Mouse (Mus musculus) retina, adult 2 months (tissue): ENCODE data around the gene AC161166.1.
"Not testable (repeated sequence)": the region's sequence is repeated elsewhere in the genome, so short reads cannot be mapped to it uniquely, and the experiment has no call there.

Experiments
- DNase-seq: peaks from one replicate; pipeline ENCODE4 v3.0.0-alpha.2; 2012; ENCODE audit warnings: low read depth, low spot score

AC161166.1 gene

GRCm38 (mm10) chr7:24485481-24485880 is 26.8 kb downstream of the AC161166.1 start:
- DNase-seq, result no peak

DNA sequence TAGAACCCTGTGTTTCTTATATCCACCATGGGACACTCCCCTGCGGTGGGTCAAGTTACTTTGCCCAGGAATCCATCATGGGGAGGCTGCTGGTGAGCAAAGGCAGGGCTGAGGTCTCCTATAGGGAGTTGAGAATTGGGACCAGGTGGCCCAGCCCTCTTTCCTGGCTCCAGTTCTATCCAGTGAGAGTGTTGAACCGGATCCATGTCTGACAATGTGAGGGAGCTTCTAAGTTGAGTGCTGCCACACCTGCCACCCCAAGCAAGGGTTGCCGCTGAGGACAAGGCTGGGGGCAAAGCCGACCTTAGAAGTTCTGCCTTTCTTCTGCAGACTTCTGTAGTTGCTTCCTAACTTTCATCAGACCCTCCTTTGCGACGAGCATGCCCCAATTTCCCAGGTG is 29.0 kb downstream of the AC161166.1 start:
- DNase-seq, result not testable (repeated sequence)

GRCm38 (mm10) chr7:24482208-24483020 is 29.8 kb downstream of the AC161166.1 start:
- no peak for DNase-seq

DNA sequence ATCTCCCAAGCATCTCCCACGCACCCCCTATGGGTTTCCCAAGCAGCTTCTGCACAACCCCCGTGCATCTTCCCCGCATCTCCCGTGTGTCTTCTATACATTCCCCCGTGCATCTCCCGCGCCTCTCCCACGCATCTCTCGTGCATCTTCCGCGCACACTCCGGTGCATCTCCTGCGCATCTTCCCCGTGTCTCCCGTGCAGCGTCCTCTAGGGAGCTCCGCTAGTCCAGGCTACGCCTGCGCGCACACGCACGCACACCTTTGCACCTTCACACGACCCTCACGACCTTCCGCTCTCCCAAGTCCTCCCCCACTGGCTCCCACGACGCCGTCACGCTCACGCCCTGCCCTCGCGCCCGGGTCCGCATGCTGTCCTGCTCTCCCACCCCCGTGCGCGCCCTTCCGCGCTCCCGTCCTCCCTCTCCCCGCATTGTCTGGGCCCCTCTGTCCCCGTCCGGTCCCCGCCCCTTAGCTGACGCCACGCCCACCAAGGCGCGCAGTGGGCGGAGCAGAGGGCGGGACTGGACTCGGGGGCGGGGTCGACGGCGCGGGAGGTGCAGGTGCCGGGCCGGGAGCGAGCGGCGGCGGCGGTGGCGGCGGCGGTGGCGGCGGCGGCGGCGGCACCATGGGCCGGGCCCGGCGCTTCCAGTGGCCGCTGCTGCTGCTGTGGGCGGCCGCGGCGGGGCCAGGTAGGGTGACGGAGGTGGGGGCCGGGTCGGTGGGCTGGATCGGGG is 30.6 kb downstream of the AC161166.1 start, which contains the start of gene Cadm4:
Cadm4 (plus strand) TSS at position 550 of the 734 bp plus-strand sequence.
- DNase-seq, result no peak

GRCm38 (mm10) chr7:24480986-24481473 is 31.2 kb downstream of the AC161166.1 start:
- DNase-seq, result no peak

GRCm38 (mm10) chr7:24480121-24480941 is 31.9 kb downstream of the AC161166.1 start:
- peak; percentile 68 for DNase-seq

DNA sequence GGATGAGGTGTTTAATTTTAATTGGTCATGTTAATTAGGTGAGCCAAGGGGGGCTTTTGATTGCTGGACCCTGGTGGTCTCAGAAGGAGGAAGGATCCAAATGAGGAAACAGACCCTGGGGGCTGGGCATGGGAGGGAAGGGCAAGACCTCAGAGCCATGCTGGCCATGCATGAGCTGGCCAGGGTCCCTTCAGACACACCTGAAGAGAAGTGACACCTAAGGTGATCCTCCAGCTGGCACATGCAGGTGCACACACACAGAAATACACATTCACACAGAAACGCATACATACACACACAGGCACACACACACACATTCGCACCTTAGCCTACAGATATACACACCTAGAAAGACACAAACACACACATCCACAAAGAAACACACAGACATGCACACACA is 32.6 kb downstream of the AC161166.1 start:
- DNase-seq, result no peak

GRCm38 (mm10) chr7:24478911-24479310 is 33.3 kb downstream of the AC161166.1 start:
- no peak for DNase-seq

DNA sequence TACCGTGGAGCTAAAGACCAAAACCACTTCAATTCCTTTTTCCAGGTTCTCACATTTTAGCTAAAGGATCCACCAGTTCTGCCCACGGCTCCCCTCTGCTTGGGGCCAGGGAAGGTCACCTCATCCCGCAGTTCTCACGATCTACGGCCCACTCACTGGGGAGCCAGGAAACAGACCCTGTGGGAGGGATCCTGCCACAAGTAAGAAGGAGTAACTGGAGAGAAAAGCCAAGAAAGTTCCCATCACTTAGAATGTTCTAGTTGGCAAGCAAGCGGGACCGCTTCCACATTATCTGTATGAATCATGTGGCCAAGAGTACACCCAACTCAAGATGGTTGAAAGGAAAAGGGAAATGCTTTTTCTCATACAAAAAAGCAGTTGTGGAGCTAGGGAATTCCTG is 35.4 kb downstream of the AC161166.1 start:
- no peak for DNase-seq

GRCm38 (mm10) chr7:24476338-24476737 is 35.9 kb downstream of the AC161166.1 start:
- no peak for DNase-seq

DNA sequence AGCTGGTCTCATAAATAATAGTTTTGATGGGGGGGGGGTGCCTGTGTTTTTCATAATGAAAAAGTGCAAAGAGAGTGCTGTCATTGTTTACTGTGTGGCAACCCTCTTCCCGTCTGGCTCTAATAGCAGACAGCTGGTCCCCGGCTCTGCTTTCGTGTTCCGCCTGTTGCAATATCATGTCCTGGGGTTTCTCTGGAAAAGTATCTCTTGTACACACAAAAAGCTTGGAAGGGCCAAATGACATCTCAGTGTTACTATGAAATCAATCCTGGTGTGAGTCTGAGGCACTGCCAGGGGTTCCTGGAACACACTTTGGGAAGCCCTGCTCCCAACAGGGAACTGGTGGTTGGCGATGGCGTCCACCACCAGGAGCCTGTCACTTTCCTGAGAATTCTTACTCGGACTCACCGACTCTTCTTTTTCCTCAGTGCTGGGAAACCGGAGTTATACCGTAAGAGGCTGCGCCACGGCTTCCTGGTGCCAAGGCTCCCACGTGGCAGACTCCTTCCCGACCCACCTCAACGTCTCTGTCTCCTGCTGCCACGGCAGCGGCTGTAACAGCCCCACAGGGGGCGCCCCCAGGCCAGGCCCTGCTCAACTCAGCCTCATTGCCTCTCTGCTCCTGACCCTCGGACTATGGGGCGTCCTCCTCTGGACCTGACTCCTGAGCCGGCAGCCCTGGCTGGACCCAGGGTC is 37.3 kb downstream of the AC161166.1 start:
- DNase-seq, result no peak

GRCm38 (mm10) chr7:24473913-24474529 is 38.2 kb downstream of the AC161166.1 start:
- no peak for DNase-seq

- no peak for DNase-seq
These were observed 39.3 kb downstream of the AC161166.1 start for GRCm38 (mm10) chr7:24472937-24473336.

DNA sequence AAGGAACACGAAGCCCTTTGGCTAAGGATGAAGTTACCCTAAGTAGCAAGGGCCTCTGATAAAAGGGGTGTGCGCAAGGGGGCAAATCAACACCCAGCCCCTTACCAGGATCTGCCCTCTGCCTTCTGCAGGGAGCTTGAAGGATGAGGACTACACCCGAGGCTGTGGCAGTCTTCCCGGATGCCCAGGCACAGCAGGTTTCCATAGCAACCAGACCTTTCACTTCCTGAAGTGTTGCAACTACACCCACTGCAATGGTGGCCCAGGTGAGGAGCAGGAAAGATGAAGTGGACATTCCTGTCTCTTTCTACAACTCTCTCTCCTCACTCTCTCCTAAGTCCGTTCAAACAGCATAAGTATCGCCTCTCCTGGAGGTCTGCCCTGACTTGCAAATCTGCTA is 39.8 kb downstream of the AC161166.1 start:
- DNase-seq, result no peak

- DNase-seq, result no peak
These were observed 41.9 kb downstream of the AC161166.1 start for GRCm38 (mm10) chr7:24470356-24470755.

GRCm38 (mm10) chr7:24469126-24469525 is 43.1 kb downstream of the AC161166.1 start:
- no peak for DNase-seq

GRCm38 (mm10) chr7:24467886-24468285 is 44.4 kb downstream of the AC161166.1 start:
- no peak for DNase-seq

DNA sequence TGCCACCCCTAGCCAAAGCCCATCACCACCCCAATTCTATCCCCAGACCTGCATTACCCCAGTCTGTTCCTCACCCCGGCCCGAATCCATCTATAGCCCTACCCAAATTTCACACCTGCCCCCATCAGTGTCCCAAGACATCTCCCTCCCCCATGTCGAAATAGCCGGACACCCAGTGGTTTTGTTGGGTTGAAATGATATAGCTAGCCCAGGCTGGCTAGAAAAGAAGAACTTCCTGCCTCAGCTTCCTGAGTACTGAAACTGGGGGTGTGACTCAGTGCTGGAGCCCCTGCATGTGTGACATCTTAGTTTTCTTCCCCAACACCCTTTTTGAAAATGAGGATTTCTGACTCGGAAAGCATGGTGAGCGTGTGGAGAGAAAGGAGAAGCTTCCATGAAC is 45.4 kb downstream of the AC161166.1 start:
- DNase-seq, result no peak

- no peak for DNase-seq
These were observed 49.6 kb downstream of the AC161166.1 start, which contains the start of gene Plaur for GRCm38 (mm10) chr7:24462388-24463319. Plaur (plus strand) TSS chr7:24462484.
